Mouse (Mus musculus) midbrain, postnatal 0 days (tissue): ENCODE results near the gene Tubg2. TPM values are rescaled to one million over a fixed set of nuclear protein-coding genes. Genes with fewer than 3 reads are reported as not detected.

Experiments
- ATAC-seq: fragments of 200-750 bp; cut with Nextera tagmentation; 2 replicates; pipeline ENCODE4 v1.8.0; 2017; ENCODE audit warnings: moderate number of reproducible peaks, mild to moderate bottlenecking, moderate TSS enrichment, moderate library complexity; ENCODE audit not compliant: low FRiP score
- DNase-seq: peaks from one replicate; pipeline ENCODE4 v3.0.0-alpha.2; 2015; ENCODE audit warnings: low spot score
- H3K27ac ChIP-seq: fragments of 300-500 bp; sonication (generic); 2 replicates; pipeline ENCODE4 v1.5.1; 2014; ENCODE audit warnings: low read depth, mild to moderate bottlenecking, low read length, mixed read lengths
- H3K27me3 ChIP-seq: fragments of 300-500 bp; sonication (generic); 2 replicates; pipeline ENCODE4 v1.6.1; 2014; ENCODE audit warnings: low read length, control low read depth, mixed read lengths; ENCODE audit not compliant: insufficient read depth
- H3K36me3 ChIP-seq: fragments of 300-500 bp; sonication (generic); 2 replicates; pipeline ENCODE4 v1.6.1; 2014; ENCODE audit warnings: low read length, control low read depth, mixed read lengths; ENCODE audit not compliant: insufficient read depth
- H3K4me1 ChIP-seq: fragments of 300-500 bp; sonication (generic); 2 replicates; pipeline ENCODE4 v1.6.1; 2014; ENCODE audit warnings: mild to moderate bottlenecking, control low read depth, antibody characterized with exemption, low read length, mixed read lengths; ENCODE audit not compliant: insufficient read depth
- H3K4me2 ChIP-seq: fragments of 300-500 bp; sonication (generic); 2 replicates; pipeline ENCODE4 v1.6.1; 2014; ENCODE audit warnings: low read depth, mild to moderate bottlenecking, low read length, mixed read lengths; ENCODE audit not compliant: poor library complexity, severe bottlenecking
- H3K4me3 ChIP-seq: fragments of 300-500 bp; sonication (generic); 2 replicates; pipeline ENCODE4 v1.5.1; 2014; ENCODE audit warnings: low read depth, mild to moderate bottlenecking, low read length, moderate library complexity
- H3K9ac ChIP-seq: fragments of 300-500 bp; sonication (generic); replicated peaks from 2 replicates; pipeline ENCODE4 v1.6.1; 2014; ENCODE audit warnings: mild to moderate bottlenecking, low read length, moderate library complexity, mixed read lengths; ENCODE audit not compliant: poor library complexity, severe bottlenecking
- H3K9me3 ChIP-seq: fragments of 300-500 bp; sonication (generic); 2 replicates; pipeline ENCODE4 v1.6.1; 2016; ENCODE audit warnings: low read length, control low read depth
- CTCF ChIP-seq: IDR thresholded peaks from 2 replicates; pipeline ENCODE4 v1.5.1; 2016; ENCODE audit warnings: antibody characterized with exemption, mild to moderate bottlenecking
- WGBS: fragments of 180-500 bp; shearing (Covaris S2); extraction: QIAGEN DNeasy Blood & Tissue Kit; methylation state at CpG from one replicate; pipeline ENCODE4 v1.1.7; 2014; 5-methylcytosine and 5-hydroxymethylcytosine counted together
- polyA plus RNA-seq: library from polyadenylated mRNA; unstranded; fragments of >200 nt; fragmentation: Nextera tagmentation; extraction: Ambion mirVana; gene quantifications from 2 replicates; pipeline ENCODE4 v1.2.1, GENCODE M21; 2015
- total RNA-seq: library from RNA; depleted of rRNA; stranded (reverse); fragments of >200 nt; gene quantifications from 2 replicates; pipeline ENCODE4 v1.2.3, GENCODE M21; 2014

The Tubg2 gene
- total and polyA plus RNA-seq, 2 experiments from 2014 or later: 40.6 to 86.1 TPM

- no peak overlapping the region for H3K4me3 ChIP-seq
- 86% methylated on average over 10 of the region's 10 CpGs for WGBS
- H3K27ac ChIP-seq: no peak overlapping the region
- peaks cover 12% of the 10 kb centered on the region; the same call in 1 of the 2 replicates for H3K4me1 ChIP-seq
- H3K27me3 ChIP-seq: no peaks in the 10 kb centered on the region
- no peaks in the 10 kb centered on the region for H3K36me3 ChIP-seq
- no peaks in the 10 kb centered on the region for H3K9me3 ChIP-seq
- DNase-seq (no peak), ATAC-seq (no peak)
- TF ChIP-seq CTCF: no peak
- H3K4me2 ChIP-seq: no peak overlapping the region
- H3K9ac ChIP-seq: no peak overlapping the region
These were observed 13.3 kb upstream of the Tubg2 start for GRCm38 (mm10) chr11:101142215-101142967.

- Histone ChIP-seq H3K4me3 (peak overlapping the region; percentile 19), H3K27me3 (no peaks in the 10 kb centered on the region), H3K4me2 (peak overlapping the region; percentile 53), H3K9ac (peak overlapping the region; percentile 26; the same call in 1 of the 2 replicates), H3K9me3 (no peaks in the 10 kb centered on the region), H3K27ac (peak overlapping the region; percentile 72), H3K36me3 (no peaks in the 10 kb centered on the region), H3K4me1 (peaks cover 12% of the 10 kb centered on the region; the same call in 1 of the 2 replicates)
- DNase-seq: peak; percentile 76
- ATAC-seq: no peak
- TF ChIP-seq CTCF: no peak
- 16% methylated on average over 18 of the region's 19 CpGs for WGBS
These were observed 12.1 kb upstream of the Tubg2 start for GRCm38 (mm10) chr11:101143338-101144225.

GRCm38 (mm10) chr11:101146377-101146776 is 9.3 kb upstream of the Tubg2 start:
- DNase-seq: peak; percentile 85
- TF ChIP-seq CTCF: no peak
- 10% methylated on average over 10 of the region's 10 CpGs for WGBS

GRCm38 (mm10) chr11:101148751-101149150 is 7.0 kb upstream of the Tubg2 start:
- no peak for ATAC-seq
- Histone ChIP-seq H3K4me2 (no peak overlapping the region), H3K4me1 (peaks cover 9% of the 10 kb centered on the region; the same call in 1 of the 2 replicates), H3K9me3 (no peaks in the 10 kb centered on the region), H3K9ac (no peak overlapping the region), H3K36me3 (no peaks in the 10 kb centered on the region), H3K27ac (peak overlapping the region; percentile 26; the same call in 1 of the 2 replicates), H3K27me3 (no peaks in the 10 kb centered on the region), H3K4me3 (no peak overlapping the region)
- 66% methylated on average over 10 of the region's 10 CpGs for WGBS
- TF ChIP-seq CTCF: no peak
- no peak for DNase-seq

More at GRCm38 (mm10) chr11:101146377-101146776, 9.3 kb upstream of the Tubg2 start:
- H3K4me1 ChIP-seq: peaks cover 12% of the 10 kb centered on the region; the same call in 1 of the 2 replicates
- H3K27ac ChIP-seq: peak overlapping the region; percentile 21
- H3K9me3 ChIP-seq: no peaks in the 10 kb centered on the region
- H3K4me3 ChIP-seq: no peak overlapping the region
- peak overlapping the region; percentile 0; the same call in 1 of the 2 replicates for H3K4me2 ChIP-seq
- no peak overlapping the region for H3K9ac ChIP-seq
- H3K27me3 ChIP-seq: no peaks in the 10 kb centered on the region
- ATAC-seq: no peak
- no peaks in the 10 kb centered on the region for H3K36me3 ChIP-seq

- H3K27ac ChIP-seq: peak overlapping the region; percentile 26; the same call in 1 of the 2 replicates
- peaks cover 9% of the 10 kb centered on the region; the same call in 1 of the 2 replicates for H3K4me1 ChIP-seq
- no peak for TF ChIP-seq CTCF
- no peak overlapping the region for H3K9ac ChIP-seq
- DNase-seq (peak; percentile 67), ATAC-seq (no peak)
- no peak overlapping the region for H3K4me2 ChIP-seq
- no peaks in the 10 kb centered on the region for H3K9me3 ChIP-seq
- H3K27me3 ChIP-seq: no peaks in the 10 kb centered on the region
- 47% methylated on average over 9 of the region's 9 CpGs for WGBS
- H3K4me3 ChIP-seq: no peak overlapping the region
- no peaks in the 10 kb centered on the region for H3K36me3 ChIP-seq
These were observed 6.3 kb upstream of the Tubg2 start for GRCm38 (mm10) chr11:101149178-101150105.
